Mouse (Mus musculus) ZHBTc4 (cell line): ENCODE measurements at regions not wholly inside any gene's neighbourhood (a gene's known extent, or its start where the extent isn't known, plus 50 kb on each side); places are given as distances from the start of the nearest gene placed in this dataset.

Source experiments
- DNase-seq: peaks from one replicate; pipeline ENCODE4 v3.0.0-alpha.2; 2011; ENCODE audit warnings: low read depth, low spot score

DNA sequence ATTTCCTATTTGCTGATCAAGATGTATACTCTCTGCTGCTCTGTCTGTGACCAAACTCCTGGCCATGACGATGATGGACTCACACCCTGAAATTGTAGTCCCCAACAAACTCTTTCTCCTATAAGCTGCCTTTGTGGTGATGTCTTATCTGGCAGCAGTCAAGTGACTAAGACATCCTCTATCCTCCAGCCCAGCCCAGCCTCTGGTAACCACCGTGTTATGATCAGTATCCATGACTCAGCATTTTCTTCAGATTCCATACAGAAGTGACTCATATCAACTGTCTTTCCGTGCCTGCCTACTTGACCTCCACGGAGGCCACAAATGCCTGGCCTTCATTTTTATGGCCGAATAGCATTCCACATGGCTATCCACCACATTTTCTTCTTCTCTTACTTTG lies 124.5 kb upstream of the Sox2 start:
- no peak for DNase-seq

DNA sequence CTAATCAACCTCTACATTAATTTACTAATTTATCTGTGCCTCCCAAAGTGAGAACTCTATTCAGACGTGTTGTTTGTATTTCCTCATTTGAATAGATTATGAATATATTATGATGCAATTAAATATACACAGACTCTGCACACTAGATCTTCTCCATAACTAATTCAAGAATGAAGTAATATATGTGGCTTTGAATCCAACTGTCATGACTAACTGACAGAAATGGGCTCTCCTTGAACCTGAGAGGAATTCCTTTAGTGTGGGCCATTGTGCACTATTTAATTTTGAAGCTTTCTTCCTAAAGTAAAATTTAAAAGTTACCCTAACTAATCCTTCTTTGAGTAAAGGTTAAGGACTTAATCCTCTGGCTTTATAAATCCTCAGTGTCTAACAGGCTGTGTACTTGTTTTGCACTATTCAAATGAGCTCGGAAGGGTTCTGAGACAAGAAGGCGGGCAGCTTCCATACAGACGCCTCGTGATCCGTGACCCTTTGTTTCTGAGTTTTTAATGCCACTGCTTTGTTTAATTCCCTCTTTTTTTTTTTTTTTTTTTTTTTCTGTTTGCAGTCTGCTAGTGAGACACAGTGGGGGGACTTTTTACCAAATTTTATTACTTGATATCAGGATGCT lies 128.0 kb upstream of the Sox2 start:
- no peak for DNase-seq

DNA sequence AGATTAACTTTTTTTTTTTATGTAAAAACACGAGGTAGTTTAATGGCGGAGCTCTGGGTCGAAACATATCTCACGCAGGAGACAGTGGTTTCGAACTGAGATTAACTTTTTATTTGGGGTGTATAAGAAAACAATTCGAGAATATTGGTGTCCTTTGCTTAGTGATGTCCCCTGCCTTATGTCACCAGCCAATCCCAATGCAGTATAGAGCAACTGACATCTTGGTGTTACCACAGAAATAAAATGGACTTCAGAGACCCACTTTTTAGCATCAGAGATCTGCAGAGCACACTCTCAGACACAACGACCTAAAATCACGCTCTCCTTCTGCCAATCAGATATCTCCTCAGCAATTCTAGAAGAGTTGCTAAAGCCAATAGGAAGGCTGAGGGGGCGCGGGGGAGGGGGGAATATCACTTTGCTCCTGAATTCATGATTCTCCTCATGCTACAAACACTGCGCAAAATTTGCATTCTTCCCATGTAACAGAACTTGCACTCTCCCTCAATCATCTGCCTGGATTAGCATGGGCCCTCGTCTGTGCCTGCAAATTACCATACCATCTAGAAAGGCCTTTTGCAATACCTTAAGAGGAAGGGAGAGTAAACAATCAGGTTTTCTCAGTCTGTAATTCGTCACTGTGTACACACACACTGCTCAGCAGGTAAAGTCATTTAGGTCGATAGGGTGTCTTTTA lies 128.7 kb upstream of the Sox2 start:
- DNase-seq, result no peak

DNA sequence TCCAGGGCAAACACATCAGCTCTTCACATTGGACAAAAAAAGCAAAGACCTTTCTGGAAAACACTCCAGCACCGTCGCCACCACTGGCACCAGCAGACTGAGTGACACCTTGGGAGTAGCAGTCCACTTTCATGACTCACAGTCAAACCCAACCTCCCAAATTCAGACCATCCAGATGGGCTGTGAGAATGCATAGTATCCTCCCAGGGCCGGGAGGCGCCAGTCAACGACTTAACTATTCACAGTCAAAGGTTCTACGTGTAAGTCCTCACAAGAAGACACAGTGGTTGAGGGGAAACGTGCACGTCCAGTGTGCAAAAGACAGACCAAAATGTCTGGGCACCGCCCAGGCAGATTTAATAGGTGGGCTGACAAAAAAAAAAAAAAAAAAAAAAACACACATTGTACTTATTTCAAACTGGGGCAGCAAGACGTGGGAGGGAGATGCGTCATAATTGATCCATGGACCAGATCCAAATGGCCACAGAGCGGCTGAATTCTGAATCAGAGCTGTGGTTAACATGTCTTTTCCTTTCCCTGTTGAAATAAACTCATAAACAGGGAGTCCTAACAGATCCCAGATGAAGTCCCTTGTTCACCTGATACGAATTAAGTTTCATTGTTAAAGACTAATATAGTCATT lies 137.6 kb upstream of the Sox2 start:
- no peak for DNase-seq

DNA sequence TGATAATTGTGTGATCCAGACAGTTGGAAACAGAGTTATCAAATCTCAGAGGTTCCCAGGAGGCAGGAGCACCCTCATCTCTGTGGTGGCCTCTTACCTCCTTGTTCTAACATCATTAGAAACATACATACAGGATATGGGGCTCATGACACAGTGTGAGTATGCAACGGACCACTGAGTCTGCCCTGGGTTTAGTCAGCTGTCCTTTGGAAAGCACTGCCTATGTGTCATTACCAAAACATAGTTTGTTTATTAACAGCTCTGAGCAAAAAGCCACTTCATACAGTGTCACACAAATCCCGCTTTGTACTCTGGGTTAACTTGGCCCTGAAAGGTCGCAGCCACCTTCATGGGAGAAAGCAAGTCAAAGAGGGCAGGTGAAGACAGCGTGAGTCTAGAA lies 139.5 kb upstream of the Sox2 start:
- no peak for DNase-seq

DNA sequence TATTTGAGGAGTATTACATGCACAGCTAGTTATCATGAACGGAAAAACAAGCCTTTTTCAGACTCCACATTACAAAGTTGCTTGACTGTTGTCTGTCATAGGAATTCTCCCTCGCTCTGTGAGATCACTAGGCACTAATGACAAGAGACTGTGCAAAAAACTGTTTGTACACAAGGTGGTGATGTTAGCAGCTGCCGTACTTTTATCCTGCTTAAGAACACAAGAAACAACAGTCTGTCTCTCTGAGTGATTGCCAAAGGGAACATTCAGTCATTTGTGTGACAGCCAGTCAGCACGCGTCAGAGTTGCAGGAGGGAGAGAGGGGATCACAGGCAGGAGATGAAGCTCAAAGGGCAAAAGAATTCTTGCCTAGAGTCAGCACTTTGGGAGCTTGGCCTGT lies 141.0 kb upstream of the Sox2 start:
- no peak for DNase-seq

DNA sequence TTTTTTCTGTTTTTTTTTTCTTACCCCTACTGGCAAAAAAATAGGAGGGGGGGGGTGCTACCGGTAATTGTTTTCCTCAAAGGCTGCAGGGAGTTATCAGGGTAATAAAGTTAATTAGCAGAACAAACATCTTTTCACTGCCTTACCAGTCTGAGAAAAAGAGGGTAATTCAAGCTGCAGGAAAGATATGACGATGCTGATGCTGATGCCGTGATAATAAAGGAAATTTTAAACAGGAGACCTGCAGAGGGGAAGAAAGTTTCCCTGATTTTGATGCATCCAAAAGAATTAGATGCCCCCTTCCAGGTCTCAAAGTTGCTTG lies 145.7 kb upstream of the Sox2 start:
- DNase-seq, result no peak

DNA sequence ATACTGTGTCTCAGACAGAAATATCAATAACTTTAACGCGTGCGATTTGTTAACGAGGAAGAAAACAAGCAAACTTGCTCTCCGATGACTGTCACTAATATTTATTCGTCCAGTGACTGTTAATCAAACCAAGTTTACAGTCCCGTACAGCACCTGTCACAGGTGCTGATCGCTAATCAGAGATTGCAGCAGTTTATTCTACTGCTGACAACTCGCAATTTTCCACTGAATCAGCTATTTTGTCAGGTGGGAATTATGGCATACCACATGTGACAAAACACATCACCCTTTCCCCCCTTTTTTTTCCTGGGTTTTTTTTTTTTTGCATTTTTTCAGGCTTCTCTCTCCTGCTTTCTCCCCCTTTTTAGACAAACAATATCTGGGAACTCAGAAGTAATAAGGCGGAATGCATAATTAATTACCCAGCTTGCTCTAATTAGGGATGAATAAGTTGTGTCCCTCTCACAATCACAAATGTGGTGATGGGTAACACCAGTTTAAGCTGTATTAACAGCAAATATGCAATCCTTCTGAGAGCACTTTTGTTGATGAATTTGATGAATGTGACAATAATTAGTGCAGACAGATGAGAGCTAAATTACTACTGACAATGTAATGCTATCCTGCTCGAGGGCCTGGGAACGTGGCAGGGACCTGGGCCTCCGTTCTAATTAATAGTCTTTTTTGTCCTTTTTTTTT lies 146.2 kb upstream of the Sox2 start:
- DNase-seq, result no peak

DNA sequence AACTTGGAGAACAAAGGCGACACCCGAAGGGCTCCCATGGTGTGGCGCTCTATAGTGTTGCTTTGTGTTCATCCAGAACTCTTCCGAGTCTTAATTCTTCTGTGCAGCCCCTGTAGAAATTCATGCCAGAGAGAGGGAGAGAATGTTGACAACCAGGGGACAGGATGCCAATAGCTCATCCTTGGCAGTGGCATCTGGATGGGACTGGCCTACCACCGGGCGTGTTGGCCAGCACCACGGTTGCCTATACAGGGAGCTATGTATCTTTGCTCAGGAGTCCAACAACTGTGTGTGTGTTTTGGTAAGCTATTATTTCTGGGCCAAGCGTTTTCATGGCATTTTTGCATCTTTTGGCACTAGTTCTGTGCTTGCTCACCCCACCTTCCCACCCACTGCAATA lies 153.4 kb upstream of the Sox2 start:
- DNase-seq, result no peak

DNA sequence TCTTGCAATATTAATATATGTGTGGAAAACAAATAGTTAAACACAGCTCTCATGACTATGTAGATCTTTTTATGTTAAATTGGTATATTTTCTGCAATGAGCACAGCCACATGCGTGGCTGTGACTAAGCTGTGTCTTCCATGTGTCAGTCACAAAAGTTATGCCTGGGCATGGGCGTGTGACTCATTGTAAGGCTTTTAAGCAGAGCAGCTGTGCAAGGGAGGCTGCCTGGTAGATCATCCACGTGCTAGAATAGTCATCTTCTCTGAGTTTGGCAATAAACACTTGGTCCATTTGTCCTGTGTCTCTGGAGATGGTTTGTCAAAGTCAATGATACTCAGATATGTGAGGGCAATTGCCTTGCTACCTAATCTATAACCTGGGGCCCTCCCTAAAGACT lies 154.6 kb upstream of the Sox2 start:
- no peak for DNase-seq

DNA sequence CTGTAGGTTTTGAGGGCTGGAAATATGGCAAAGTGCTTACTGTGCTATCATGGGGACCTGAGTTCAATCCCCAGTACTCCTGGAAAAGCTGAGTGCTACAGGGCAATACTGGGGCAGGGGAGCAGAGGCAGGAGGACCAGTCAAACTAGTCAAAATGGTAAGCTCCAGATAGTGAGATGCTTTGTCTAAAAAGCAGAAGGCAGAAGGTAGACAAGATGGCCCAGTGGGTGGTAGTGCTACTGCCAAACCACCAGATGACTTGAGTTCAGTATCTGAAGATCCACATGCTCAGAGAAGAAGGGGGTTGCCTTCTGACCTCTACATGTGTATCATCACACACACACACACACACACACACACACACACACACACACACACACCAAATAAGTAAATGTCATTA lies 156.3 kb upstream of the Sox2 start:
- DNase-seq, result no peak

DNA sequence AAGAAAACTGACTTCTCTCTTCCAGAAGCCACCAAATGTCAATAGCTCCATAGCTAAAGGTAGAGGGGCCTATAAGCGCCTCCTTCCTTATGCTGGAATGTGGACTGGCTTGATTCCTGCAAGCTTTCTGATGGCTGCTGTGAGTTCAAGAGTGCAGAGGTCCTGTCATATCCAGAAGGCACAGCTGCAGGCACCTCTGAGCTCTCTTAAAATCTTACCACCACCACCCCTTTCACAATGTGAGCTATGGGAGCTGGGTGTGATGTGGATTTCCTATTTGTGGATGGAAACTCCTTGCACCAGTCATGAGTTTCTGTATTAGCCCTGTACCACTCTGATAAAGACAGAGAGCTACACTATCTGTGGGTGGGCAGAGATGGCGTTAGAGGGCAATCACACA lies 161.2 kb upstream of the Sox2 start:
- no peak for DNase-seq

DNA sequence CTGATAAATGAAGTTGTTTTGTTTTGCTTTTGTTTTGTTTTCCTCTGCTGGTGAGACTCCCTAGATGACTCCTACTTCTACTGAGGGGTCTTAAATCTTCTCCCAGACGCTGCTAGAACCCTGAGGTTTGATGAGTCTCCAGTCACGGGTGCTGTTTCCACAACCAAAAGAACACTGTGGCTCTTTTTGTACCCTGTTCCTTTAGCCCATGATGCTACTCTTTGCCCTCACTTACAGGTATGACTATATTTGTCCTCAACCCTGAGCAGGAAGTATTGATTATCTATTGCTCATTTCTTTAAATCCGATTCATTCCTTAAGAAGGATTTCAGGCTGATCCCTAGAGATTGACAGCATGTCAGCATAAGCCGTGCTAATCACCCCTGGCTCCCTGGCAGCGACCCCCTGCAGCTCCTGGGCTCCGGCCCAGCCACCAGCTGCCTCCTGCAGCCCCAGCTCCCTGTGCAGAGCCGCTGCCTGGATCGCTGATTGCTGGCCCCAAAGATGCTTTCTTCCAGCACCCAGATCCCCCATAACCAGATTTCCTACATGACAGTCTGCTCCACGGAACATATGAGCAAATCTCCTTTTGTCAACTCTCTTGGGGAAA lies 163.7 kb upstream of the Sox2 start:
- DNase-seq, result no peak

DNA sequence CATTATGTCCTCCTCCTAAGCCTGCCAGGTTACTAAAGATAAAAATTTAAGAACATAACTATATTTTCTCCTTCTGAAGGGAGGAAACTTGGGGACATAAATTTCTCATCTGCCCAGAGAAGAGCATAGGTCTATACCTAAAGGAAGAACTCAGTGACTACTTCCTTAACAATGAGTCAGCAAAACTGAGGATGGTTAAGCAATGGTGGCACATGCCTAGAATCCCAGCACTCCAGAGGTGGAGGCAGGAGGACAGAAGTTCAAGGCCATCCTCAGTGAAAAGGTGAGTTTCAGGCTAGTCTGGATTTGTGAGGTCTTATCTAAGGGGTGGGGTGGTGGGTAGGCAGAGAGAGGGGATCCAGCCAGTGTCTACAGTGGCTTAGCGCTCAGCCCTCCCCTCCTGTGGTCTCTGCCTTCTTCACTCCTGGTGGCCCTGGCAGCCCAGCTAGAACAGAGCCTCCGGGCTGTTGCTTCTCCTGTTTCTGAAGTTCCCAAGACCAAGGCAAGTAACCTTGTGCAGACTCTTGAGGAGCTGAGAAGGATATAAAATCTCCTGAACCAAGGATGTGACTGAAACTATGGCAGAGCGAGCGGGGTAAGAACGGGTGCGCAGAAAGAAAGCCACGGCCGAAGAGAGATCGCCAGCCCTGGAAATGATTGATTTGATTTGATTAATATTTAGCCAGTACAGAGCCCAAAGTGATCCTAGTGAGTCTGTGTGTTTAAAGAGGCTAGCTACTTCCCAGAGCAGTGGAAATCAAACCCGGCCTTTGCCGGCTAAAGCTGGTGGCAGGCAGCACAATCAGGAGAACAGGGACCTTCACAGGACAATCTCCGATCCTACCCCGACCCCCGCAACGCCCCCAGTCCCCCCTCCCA lies 164.6 kb upstream of the Sox2 start:
- DNase-seq, result no peak

DNA sequence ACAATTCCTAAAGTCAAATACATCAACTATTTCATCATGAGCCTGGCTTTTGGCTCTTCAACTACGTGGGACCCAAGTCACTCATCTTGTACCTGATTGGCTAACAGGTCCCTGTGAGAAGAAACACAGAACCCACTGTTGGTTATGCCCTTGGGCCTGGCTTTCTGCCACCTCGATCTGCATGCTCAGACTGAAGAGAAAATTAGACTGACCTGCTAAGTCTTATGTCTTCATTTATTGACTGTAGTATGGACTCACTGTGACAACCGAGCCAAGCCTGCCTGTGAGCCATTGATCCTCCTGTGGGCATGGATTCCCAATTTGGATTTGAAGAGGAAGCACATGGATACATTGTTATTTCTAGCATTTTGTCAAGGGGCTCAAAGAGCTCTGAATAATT lies 166.3 kb upstream of the Sox2 start:
- DNase-seq, result no peak

DNA sequence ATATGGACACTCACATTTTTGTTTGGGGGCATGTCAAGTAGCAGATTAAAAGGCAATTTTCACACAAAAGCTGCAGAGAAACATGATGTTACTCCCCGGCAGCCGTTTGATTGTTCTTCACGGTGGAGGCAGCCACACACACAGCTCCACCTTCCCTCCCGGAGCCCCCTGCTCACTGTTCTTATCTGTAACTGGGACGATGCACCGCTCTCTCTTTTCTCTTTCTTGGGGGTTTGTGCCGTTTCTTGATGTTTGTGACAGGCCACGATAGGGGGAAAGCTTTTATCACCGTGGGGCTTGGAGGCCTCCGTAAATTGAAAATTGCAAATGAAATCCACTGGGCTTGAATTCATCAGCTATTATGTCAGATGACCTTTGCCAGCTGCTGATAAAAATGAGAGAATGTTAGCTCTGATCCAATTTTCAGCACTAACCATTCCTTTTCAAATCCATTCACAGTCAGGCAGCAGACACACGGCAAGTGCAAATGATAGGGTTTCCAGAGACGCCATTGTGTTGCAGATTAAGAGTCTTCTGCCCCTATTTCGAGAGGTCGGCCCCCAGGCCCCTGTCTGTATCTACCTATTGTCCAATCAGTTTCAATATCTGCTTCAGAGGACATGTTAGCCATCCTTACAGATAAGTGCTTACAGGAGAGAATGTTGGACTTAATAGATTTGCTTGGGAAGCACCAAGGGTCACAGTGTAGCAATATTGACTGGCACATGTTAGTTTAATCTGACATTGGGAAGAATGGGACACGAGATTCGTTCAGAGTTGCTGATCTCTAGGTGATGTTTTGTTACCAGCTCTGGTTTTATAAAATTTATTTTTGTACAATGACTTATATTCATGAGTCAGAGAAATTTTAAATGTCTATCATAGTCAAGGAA lies 168.1 kb upstream of the Sox2 start:
- no peak for DNase-seq

DNA sequence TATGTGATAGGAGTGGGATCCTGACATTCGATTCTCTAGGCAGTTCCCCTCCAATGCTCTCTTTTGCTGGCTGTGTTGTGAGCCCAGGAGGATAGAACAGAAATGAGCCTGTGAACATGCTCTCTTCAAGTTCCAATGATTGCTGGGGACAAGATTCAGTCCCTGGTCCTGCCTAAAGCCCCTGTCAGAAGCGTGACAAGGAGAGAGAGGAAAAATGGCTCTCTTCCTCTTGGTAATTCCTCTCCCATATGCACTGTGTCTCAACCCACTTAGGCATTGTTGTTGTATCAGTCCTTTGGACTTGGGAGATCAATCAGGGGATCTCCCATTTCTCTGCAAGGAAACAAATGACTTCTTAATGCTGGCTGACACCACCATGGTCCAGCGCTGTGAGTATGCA lies 168.9 kb upstream of the Sox2 start:
- no peak for DNase-seq

DNA sequence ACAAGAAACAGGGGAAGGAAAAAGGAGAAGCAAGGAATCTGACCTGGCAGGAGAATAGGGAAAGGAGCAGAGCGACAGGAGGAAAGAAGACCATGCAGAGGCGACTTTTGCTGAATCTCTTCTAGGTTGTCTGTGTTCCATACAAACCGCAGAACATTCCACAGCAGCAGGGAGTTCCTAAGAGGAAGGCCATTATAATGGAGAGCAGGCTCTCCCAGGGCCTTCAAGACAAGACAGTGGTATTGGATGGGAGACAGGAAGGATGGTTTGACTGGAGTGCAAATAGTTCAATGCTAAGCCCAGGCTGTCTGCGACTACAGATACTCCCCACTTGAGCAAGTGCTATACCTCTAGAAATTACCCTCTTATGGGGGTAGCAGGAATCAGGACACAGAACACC lies 176.1 kb upstream of the Sox2 start:
- peak; percentile 66 for DNase-seq

DNA sequence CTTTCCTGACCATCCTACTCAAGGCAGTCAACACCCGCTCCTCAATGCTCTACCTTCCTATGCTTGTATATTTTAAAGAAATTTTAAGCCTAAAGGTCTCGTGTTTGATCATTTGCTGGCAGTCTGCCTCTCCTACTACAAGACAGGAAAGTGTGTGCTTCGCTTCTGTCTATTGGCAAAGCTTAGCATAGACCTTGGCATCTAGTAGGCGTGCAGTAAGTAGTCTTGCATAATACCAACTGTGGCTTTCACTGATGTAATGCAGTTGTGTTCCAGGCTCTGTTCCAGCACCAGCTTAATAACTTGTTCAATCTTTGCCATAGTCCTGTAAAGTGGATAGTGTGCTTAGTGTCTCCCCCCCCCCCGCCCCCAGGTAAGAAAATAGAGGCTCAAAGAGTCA lies 179.5 kb upstream of the Sox2 start:
- DNase-seq, result no peak

DNA sequence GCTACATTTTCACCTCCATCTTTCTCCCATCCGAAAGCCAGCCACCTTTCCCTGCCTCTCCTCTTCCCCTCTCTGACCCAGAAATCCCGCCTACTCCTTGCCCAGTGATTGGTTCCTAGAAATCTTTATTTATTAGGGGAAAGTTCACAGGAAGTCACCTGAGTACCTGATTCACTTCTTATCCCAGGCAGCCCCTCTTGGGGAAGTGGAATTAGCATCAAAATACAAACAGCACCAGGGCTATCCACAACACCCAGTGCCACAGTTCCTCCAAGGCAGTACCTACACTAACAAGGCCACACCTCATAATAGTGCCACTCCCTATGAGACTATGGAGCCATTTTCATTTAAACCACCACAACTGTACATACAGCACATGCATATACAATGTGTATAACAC lies 180.3 kb upstream of the Sox2 start:
- DNase-seq, result peak; percentile 45
